Mouse (Mus musculus): ENCODE results near the gene Psmd9.

The Psmd9 gene

GRCm38 (mm10) chr5:123136361-123137043, 32.7 kb upstream of the Psmd9 start:
- in situ Hi-C loops (cut with MboI, MseI), result loop anchor here (10.0 to 25.0 kb wide), 4 partner anchors 999 to 1749 kb away; partner anchors contain the start of genes Ccdc63, Kmt5a, Naa25 and Rilpl1

DNA sequence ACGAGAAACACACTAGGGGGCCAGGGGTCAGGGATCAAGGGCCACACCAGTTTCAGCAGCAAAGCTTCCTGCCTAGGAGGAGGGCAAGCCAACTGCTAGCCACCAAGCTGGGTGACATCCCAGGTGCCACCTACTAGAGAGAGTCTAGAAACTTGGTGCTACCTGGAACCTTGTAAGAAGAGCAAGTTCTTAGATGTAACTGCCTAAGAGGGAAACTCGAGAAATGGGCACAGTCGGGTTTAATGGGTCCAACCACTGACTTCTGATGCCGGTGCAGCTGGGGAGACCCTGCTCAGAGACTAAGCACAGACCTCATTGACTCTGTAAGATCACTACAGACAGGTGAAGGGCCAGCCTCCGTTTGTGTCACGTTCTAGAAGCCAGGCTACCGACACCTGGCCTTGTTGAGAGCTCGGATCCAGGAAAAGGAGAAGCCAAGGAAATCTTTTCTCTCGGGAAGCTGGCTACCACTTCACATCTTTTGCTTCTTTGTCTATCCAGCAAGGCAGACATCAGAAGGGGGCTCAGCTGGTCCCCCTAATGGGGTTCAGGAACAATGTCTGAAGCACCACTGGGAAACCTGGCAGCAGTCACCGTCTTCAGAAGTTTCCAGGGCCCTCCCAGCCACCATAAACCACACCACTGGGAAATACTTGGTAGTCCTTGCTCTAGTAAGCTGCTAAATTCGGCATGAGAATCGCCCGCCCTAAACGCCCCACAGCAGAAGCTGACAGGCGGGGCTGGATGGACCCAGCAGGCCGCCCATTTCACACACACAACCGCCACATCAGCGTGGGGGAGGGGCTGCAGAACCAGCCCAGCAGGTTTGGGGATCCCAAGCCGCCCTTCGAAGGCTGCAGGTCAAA, 31.9 kb upstream of the Psmd9 start:
- in situ Hi-C loops (cut with MboI, MseI), result loop anchor here (10.0 to 25.0 kb wide), 4 partner anchors 1000 to 1750 kb away; partner anchors contain the start of genes Ccdc63, Kmt5a, Naa25 and Rilpl1

DNA sequence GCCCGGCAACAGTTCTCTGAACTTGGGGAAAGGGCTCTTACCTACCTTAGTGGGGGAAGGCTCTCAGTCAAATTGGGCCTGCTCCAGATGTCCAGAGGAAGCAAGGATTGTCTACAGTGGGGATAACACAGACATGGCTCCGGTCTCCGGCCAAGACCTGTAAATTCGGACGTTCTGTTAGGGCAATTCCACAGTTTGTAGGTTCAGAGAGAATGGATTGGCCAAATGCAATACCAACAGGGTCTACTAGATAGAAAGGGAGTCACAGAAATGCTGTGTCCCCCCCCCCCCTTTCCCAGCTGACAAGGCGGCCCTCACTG, 31.3 kb upstream of the Psmd9 start:
- in situ Hi-C loops (cut with MboI, MseI), result loop anchor here (10.0 to 25.0 kb wide), 4 partner anchors 1001 to 1751 kb away; partner anchors contain the start of genes Ccdc63, Kmt5a, Naa25 and Rilpl1

GRCm38 (mm10) chr5:123138230-123138911, 30.8 kb upstream of the Psmd9 start:
- in situ Hi-C loops (cut with MboI, MseI), result loop anchor here (10.0 to 25.0 kb wide), 4 partner anchors 1001 to 1751 kb away; partner anchors contain the start of genes Ccdc63, Kmt5a, Naa25 and Rilpl1

- in situ Hi-C loops (cut with MboI, MseI), result loop anchor here (10.0 to 25.0 kb wide), 4 partner anchors 1002 to 1752 kb away; partner anchors contain the start of genes Ccdc63, Kmt5a, Naa25 and Rilpl1
Measured at GRCm38 (mm10) chr5:123138953-123139721, 30.1 kb upstream of the Psmd9 start.

DNA sequence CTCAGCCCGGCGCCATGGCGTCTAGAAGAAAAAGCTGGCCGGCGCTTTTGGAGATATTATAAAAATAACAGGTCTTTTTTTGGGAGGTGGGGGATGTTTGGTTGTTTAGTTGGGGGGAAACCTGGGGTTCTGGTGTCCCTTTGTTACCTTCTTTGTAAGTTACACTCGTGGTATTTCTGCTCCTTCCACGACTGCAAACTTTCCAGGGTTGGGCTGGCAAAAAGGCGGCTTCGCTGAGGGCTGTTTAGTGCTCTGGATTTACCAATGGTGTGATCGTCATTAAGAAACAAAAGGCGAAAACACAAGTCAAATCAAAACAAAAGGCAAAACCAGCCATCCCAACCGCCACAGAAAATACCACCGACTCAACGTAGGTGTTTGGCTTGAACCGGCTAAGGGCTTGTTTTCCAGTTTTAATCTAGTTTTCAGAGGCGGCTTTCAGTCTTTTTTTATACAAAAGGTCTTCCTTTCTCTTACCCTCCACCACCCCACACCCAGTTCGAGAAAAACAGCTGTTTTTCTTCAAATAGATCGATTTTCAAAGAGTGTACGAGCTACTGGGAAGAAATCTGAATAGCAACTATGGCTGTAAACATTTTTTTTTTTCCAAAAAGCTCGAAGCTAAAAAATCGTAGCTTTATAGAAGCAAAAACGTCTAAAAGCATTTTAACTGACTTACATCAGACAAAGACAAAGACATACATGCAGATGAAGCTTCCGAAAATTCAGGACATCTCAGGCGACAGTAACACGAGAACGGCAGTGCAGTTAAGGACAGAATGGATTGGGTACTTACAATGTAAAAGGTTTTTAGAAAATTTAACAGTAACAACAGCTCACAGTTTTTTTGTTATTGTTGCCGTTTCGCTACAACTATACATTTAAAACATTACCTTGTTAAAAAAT, 29.2 kb upstream of the Psmd9 start:
- in situ Hi-C loops (cut with MboI, MseI), result loop anchor here (10.0 to 25.0 kb wide), 4 partner anchors 1003 to 1753 kb away; partner anchors contain the start of genes Ccdc63, Kmt5a, Naa25 and Rilpl1

DNA sequence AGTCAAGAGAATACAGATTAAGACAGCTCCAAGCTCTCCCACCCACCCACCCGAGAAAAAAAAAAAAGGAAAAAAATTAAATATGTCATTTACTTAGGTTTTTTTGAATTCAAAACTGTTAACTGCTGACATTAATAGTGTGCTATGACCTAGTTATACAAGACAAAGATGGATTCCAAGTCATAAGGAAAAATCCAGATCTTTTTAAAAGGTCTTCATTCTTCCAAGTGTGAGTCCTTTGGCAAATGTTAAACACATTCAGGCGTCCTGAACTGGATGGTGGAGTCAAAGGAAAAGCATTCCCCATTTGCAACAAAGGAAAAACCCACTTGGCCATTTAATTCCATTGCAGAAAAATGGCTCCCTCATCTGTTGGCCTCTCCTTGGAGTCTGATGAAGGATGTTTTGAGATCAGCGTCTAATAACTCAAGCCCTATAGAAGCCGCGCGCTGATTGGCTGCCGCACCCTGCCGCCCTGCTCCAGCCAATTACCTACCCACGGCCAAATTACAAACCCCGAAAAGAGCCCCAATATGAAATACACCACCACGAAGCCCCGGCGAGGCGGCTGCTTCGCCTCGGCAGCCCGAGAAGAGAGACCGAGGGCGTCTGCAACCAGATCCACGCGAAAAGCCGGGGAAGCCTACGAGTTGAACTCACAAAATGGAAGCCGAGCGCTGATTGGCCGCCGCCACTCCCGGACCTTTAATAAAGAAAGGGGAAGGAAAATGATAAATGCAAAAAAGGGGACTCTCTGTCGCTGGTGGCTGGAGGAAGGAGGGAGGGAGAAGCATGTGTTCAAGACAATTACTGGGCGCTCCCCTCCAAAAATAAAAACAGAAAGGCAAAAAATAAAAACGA, 28.3 kb upstream of the Psmd9 start:
- in situ Hi-C loops (cut with MboI, MseI), result loop anchor here (25.0 kb wide), 3 partner anchors 1004 to 1754 kb away; partner anchors contain the start of genes Ccdc63, Kmt5a, Naa25 and Sbno1

DNA sequence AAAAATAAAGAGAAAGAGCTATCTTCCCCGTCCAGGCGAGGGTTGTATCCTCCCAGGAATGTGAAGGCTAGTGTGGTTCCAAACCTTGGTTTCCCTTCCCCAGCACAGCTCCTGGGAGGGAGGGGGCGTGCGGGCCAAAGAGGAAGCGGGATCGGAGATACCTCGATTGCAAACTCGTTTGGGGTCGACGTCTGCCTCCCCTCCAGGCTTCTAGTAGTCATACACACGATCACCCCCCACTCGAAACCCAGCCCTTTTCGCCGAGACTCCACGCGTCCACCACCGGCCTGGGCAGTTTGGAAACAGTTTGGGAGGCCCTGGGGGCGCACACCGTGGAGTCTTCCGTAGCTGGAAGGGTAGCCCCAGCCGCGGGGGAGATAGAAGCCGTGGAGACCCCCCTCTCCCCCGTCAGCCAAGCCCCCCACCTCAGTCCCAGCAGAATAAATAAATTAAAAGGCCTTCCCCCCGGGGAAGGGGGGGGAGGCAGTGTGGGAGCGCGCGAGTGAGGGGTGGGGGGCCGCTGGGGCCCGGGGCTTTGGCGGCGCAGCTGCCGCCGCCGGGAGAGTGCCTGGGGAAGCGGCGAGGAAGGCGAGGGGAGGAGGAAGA, 27.6 kb upstream of the Psmd9 start:
- in situ Hi-C loops (cut with MboI, MseI), result loop anchor here (25.0 kb wide), 3 partner anchors 1004 to 1754 kb away; partner anchors contain the start of genes Ccdc63, Kmt5a, Naa25 and Sbno1

- in situ Hi-C loops (cut with MboI, MseI), result loop anchor here (25.0 kb wide), 3 partner anchors 1005 to 1755 kb away; partner anchors contain the start of genes Ccdc63, Kmt5a, Naa25 and Sbno1
Measured at GRCm38 (mm10) chr5:123142161-123143157, 26.8 kb upstream of the Psmd9 start, which contains the start of gene Setd1b. Gene Setd1b (plus strand): TSS chr5:123142193.

GRCm38 (mm10) chr5:123143251-123143970, 25.8 kb upstream of the Psmd9 start:
- in situ Hi-C loops (cut with MboI, MseI), result loop anchor here (25.0 kb wide), 3 partner anchors 1006 to 1756 kb away; partner anchors contain the start of genes Ccdc63, Kmt5a, Naa25 and Sbno1

DNA sequence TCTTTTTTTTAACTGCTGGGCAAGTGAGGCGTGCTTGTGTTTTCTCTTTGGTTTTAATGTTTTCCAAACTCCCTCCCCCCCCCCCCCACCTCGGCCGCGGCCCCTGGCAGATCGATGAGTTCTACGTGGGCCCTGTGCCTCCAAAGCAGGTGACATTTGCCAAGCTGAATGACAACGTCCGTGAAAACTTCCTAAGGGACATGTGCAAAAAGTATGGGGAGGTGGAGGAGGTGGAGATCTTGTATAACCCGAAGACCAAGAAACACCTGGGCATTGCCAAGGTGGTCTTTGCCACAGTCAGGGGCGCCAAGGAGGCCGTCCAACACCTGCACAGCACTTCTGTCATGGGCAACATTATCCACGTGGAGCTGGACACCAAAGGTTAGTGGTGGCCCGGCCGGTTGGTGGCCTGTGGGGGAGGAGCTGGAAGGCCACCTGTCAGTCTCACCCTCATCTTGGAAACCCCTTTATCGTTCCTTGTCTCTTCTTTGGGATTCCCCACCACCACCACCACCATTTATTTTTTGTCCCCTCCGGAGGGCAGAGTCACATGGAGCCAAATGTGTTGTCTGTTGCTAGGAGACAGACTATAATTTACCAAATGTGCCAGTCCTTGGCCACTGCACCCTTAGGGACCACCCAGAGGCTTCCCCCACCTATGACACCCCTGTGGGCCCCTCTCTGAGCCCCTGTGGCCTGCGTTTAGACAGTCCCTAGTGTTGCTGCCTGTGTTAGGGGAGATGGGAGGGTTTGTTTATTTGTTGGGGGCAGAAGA, 25.1 kb upstream of the Psmd9 start:
- in situ Hi-C loops (cut with MboI, MseI), result loop anchor here (25.0 kb wide), 3 partner anchors 1007 to 1757 kb away; partner anchors contain the start of genes Ccdc63, Kmt5a, Naa25 and Sbno1

DNA sequence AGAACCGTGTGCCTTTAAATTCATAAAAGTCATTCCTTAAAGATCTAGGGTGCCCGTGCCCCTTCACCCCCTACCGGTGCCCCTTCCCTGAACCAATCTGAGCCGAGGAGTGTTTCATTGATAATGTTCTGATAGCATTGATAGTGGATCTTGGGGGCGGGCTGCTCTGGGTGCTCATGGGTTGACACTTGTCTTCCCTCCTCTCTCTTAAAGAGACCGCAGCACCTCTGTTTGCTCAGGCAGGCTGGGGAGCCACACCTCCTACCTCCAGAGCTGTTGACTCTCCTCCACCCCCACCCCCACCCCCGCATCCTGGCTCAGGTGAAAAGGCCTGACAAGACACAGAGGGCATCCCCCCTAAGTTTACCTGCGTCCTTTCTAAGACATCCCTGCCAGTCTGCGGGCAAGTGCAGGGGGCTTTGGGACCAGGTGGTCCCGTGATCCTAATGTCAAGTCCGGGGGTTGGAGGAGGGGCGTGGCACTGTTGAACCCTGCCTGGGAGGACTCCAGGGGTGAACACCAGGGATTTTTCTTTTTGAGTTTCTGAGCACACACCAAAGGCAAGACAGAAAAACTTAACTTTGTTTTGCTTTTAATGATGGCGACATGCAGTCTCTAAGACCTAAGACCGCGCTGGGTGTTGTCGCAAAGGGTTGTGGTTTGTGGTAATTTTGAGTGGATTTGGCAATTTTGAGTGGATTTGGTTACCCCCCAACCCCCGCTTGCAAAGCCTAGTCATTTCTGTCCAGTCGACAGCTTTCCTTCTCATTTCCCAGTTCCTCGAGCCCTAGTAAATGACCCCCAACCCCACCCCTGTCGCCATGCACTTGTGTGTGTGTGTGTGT, 24.2 kb upstream of the Psmd9 start:
- in situ Hi-C loops (cut with MboI, MseI), result loop anchor here (25.0 kb wide), 3 partner anchors 1008 to 1758 kb away; partner anchors contain the start of genes Ccdc63, Kmt5a, Naa25 and Sbno1

GRCm38 (mm10) chr5:123146357-123146756, 22.9 kb upstream of the Psmd9 start:
- in situ Hi-C loops (cut with MboI, MseI), result loop anchor here (25.0 kb wide), 3 partner anchors 1009 to 1759 kb away; partner anchors contain the start of genes Ccdc63, Kmt5a, Naa25 and Sbno1

GRCm38 (mm10) chr5:123147569-123147968, 21.6 kb upstream of the Psmd9 start:
- in situ Hi-C loops (cut with MboI, MseI), result loop anchor here (25.0 kb wide), 3 partner anchors 1010 to 1760 kb away; partner anchors contain the start of genes Ccdc63, Kmt5a, Naa25 and Sbno1
